Mouse (Mus musculus) layer of hippocampus, adult 2 months (tissue): ENCODE data around the gene Vps26c. TPM values are rescaled to one million over a fixed set of nuclear protein-coding genes. Genes with fewer than 3 reads are reported as not detected.

Experiments
- DNase-seq, 2 experiments: peaks; one replicate each; pipeline ENCODE4 v3.0.0; 2022; ENCODE audit warnings: low spot score in 2 of 2
- H3K27ac ChIP-seq: fragments of 200-600 bp; 2 replicates; pipeline ENCODE4 v1.8.1; 2022
- H3K4me3 ChIP-seq: fragments of 200-600 bp; 2 replicates; pipeline ENCODE4 v1.8.1; 2022; ENCODE audit warnings: mild to moderate bottlenecking
- CTCF ChIP-seq: fragments of 200-600 bp; conservative IDR thresholded peaks from 2 replicates; pipeline ENCODE4 v1.8.1; 2022; ENCODE audit warnings: antibody characterized with exemption, mild to moderate bottlenecking, moderate library complexity
- total RNA-seq, 2 experiments: library from RNA; stranded (reverse); gene quantifications; 2 replicates each; pipeline ENCODE4 v1.2.3; 2021

The Vps26c gene
- total RNA-seq, 2 experiments from 2014 or later, result 30.7 to 35.2 TPM

GRCm38 (mm10) chr16:94464067-94464466, 62.6 kb downstream of the Vps26c start:
- DNase-seq, result no peak
- no peak for TF ChIP-seq CTCF
- H3K27ac ChIP-seq, result no peak overlapping the region
- no peak overlapping the region for H3K4me3 ChIP-seq

GRCm38 (mm10) chr16:94454146-94454545, 72.5 kb downstream of the Vps26c start:
- no peak for DNase-seq
- no peak for TF ChIP-seq CTCF
- H3K4me3 ChIP-seq, result no peak overlapping the region
- peak overlapping the region; percentile 24; the same call in 1 of the 2 replicates for H3K27ac ChIP-seq

GRCm38 (mm10) chr16:94452768-94453167, 73.9 kb downstream of the Vps26c start:
- DNase-seq, result no peak
- no peak for TF ChIP-seq CTCF
- Histone ChIP-seq H3K4me3 (no peak overlapping the region), H3K27ac (no peak overlapping the region)

GRCm38 (mm10) chr16:94451545-94452488, 74.8 kb downstream of the Vps26c start:
- no peak overlapping the region for H3K4me3 ChIP-seq
- no peak for DNase-seq
- TF ChIP-seq CTCF, result no peak
- H3K27ac ChIP-seq, result peak overlapping the region; percentile 4; the same call in 1 of the 2 replicates

- no peak overlapping the region for H3K27ac ChIP-seq
- TF ChIP-seq CTCF, result no peak
- no peak for DNase-seq
- no peak overlapping the region for H3K4me3 ChIP-seq
Measured at GRCm38 (mm10) chr16:94449632-94450031, 77.0 kb downstream of the Vps26c start.

GRCm38 (mm10) chr16:94449151-94449550, 77.5 kb downstream of the Vps26c start:
- H3K4me3 ChIP-seq, result no peak overlapping the region
- no peak for DNase-seq
- no peak overlapping the region for H3K27ac ChIP-seq
- peak; percentile 31 for TF ChIP-seq CTCF

Other genes starting within 250 kb of the Vps26c start
- gene Hlcs, start 213.3 kb downstream of the Vps26c start, total RNA-seq, result 10 to 100 TPM; 14.0 to 15.2 TPM
- under 1 TPM in 1 of 2 experiments, not detected in 1; 0.29 TPM for gene Ripply3, start 198.4 kb downstream of the Vps26c start, total RNA-seq
- gene Ttc3, start 156.2 kb downstream of the Vps26c start, total RNA-seq, result 100 to 1,000 TPM; 794 to 837 TPM
- 10 to 100 TPM; 39.8 to 42.8 TPM for gene Pigp, start 155.0 kb downstream of the Vps26c start, total RNA-seq
- 10 to 100 TPM; 95.0 to 98.9 TPM for gene Dyrk1a, start 43.2 kb upstream of the Vps26c start, total RNA-seq